Mouse (Mus musculus) limb, embryonic 11.5 days (tissue): ENCODE measurements around the gene Kprp. TPM values are rescaled to one million over a fixed set of nuclear protein-coding genes. Genes with fewer than 3 reads are reported as not detected.

ENCODE experiments used
- ATAC-seq: fragments of 200-750 bp; cut with Nextera tagmentation; 2 replicates; pipeline ENCODE4 v1.8.0; 2017; ENCODE audit warnings: low read depth; ENCODE audit not compliant: insufficient number of reproducible peaks, low FRiP score, low TSS enrichment
- DNase-seq: peaks from one replicate; pipeline ENCODE4 v3.0.0-alpha.2; 2015; ENCODE audit warnings: low spot score
- H3K27ac ChIP-seq: fragments of 300-500 bp; sonication (generic); replicated peaks from 2 replicates; pipeline ENCODE4 v1.5.1; 2014; ENCODE audit warnings: low read depth, mild to moderate bottlenecking, low read length
- H3K27me3 ChIP-seq: fragments of 300-500 bp; sonication (generic); 2 replicates; pipeline ENCODE4 v1.6.1; 2014; ENCODE audit warnings: mild to moderate bottlenecking, low read length, mixed read lengths; ENCODE audit not compliant: control insufficient read depth, insufficient read depth
- H3K36me3 ChIP-seq: fragments of 300-500 bp; sonication (generic); 2 replicates; pipeline ENCODE4 v1.6.1; 2014; ENCODE audit warnings: mild to moderate bottlenecking, low read length, moderate library complexity, mixed read lengths; ENCODE audit not compliant: control insufficient read depth, insufficient read depth
- H3K4me1 ChIP-seq: fragments of 300-500 bp; sonication (generic); 2 replicates; pipeline ENCODE4 v1.6.1; 2014; ENCODE audit warnings: low read length, mixed read lengths; ENCODE audit not compliant: control insufficient read depth, insufficient read depth
- H3K4me2 ChIP-seq: fragments of 300-500 bp; sonication (generic); 2 replicates; pipeline ENCODE4 v1.6.1; 2014; ENCODE audit warnings: low read depth, mild to moderate bottlenecking, moderate library complexity; ENCODE audit not compliant: severe bottlenecking
- H3K4me3 ChIP-seq: fragments of 300-500 bp; sonication (generic); 2 replicates; pipeline ENCODE4 v1.5.1; 2014; ENCODE audit warnings: low read depth, low read length
- H3K9ac ChIP-seq: fragments of 300-500 bp; sonication (generic); 2 replicates; pipeline ENCODE4 v1.6.1; 2014; ENCODE audit warnings: mild to moderate bottlenecking, low read length
- H3K9me3 ChIP-seq: fragments of 300-500 bp; sonication (generic); 2 replicates; pipeline ENCODE4 v1.6.1; 2016; ENCODE audit warnings: low read length; ENCODE audit not compliant: control insufficient read depth
- WGBS: fragments of 180-500 bp; shearing (Covaris S2); extraction: QIAGEN DNeasy Blood & Tissue Kit; methylation state at CpG from one replicate; pipeline ENCODE4 v1.1.7; 2014; 5-methylcytosine and 5-hydroxymethylcytosine counted together
- polyA plus RNA-seq: library from polyadenylated mRNA; unstranded; fragments of >200 nt; fragmentation: Nextera tagmentation; extraction: Ambion mirVana; gene quantifications from 2 replicates; pipeline ENCODE4 v1.2.1, GENCODE M21; 2014

Kprp gene
- polyA plus RNA-seq, 1 experiment from 2014 or later = not detected

DNA sequence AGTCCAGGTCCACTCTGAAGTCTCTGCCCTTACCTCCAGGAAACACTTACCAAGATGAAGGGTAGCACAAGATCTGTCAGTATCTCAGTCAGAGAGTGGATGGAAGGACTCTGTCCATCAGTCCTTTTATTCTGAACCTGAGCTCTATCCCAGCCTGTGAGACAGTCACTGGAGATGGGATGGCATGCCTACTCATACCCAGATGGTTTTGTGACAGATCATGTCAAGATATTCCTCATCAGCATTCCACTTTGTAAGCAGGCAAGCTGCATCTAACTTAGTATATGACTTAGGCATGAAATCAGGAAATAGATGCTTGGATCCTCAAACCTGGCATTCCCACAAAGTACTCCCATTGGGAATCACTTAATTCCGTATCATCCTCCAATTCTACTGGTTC is 48.2 kb downstream of the Kprp start, which contains the start of gene Lce1i:
TSS of gene Lce1i (minus strand) at position 101 of the 400 bp plus-strand sequence.
- ATAC-seq (no peak), DNase-seq (no peak)
- Histone ChIP-seq H3K36me3 (no peaks in the 10 kb centered on the region), H3K27ac (no peak within 1 kb of the TSS), H3K9ac (no peak within 1 kb of the TSS), H3K4me2 (no peak within 1 kb of the TSS), H3K9me3 (no peaks in the 10 kb centered on the region), H3K4me1 (no peaks in the 10 kb centered on the region), H3K27me3 (no peaks in the 10 kb centered on the region), H3K4me3 (no peak within 1 kb of the TSS)
- 88% methylated on average over 1 of the region's 1 CpGs for WGBS

Other genes starting within 250 kb of the Kprp start
- gene Smcp, start 238.2 kb downstream of the Kprp start, polyA plus RNA-seq = not detected in 2 replicates
- not detected in 2 replicates for gene 2210017I01Rik, start 219.8 kb downstream of the Kprp start, polyA plus RNA-seq
- not detected in 2 replicates for gene Lce6a, start 205.6 kb downstream of the Kprp start, polyA plus RNA-seq
- not detected in 2 replicates for gene Lce1a1, start 178.9 kb downstream of the Kprp start, polyA plus RNA-seq
- gene Lce1b, start 170.3 kb downstream of the Kprp start, polyA plus RNA-seq = not detected in 2 replicates
- not detected in 2 replicates for gene Lce1a2, start 156.9 kb downstream of the Kprp start, polyA plus RNA-seq
- not detected in 2 replicates for gene Lce1c, start 148.0 kb downstream of the Kprp start, polyA plus RNA-seq
- not detected in 2 replicates for gene Lce1d, start 140.0 kb downstream of the Kprp start, polyA plus RNA-seq
- not detected in 2 replicates for gene Lce1e, start 118.2 kb downstream of the Kprp start, polyA plus RNA-seq
- gene Lce1f, start 106.9 kb downstream of the Kprp start, polyA plus RNA-seq = not detected in 2 replicates
- gene Gm38119, start 88.2 kb downstream of the Kprp start, polyA plus RNA-seq = not detected in 2 replicates
- not detected in 2 replicates for gene Lce1g, start 74.9 kb downstream of the Kprp start, polyA plus RNA-seq
- not detected in 2 replicates for gene Lce1h, start 62.2 kb downstream of the Kprp start, polyA plus RNA-seq
- not detected in 2 replicates for gene Lce1i, start 48.3 kb downstream of the Kprp start, polyA plus RNA-seq
- not detected in 2 replicates for gene Lce1j, start 36.7 kb downstream of the Kprp start, polyA plus RNA-seq
- not detected in 2 replicates for gene Lce1k, start 19.4 kb downstream of the Kprp start, polyA plus RNA-seq
- not detected in 2 replicates for gene Lce1l, start 24.0 kb upstream of the Kprp start, polyA plus RNA-seq
- gene 2310050C09Rik, start 43.0 kb upstream of the Kprp start, polyA plus RNA-seq = not detected in 2 replicates
- gene Lce3a, start 99.0 kb upstream of the Kprp start, polyA plus RNA-seq = not detected in 2 replicates
- not detected in 2 replicates for gene Lce3b, start 105.7 kb upstream of the Kprp start, polyA plus RNA-seq
- gene Lce3c, start 117.2 kb upstream of the Kprp start, polyA plus RNA-seq = not detected in 2 replicates
- gene Lce3d, start 130.1 kb upstream of the Kprp start, polyA plus RNA-seq = not detected in 2 replicates
- gene Lce3e, start 139.8 kb upstream of the Kprp start, polyA plus RNA-seq = not detected in 2 replicates
- not detected in 2 replicates for gene Lce3f, start 165.0 kb upstream of the Kprp start, polyA plus RNA-seq
- not detected in 2 replicates for gene Crct1, start 188.4 kb upstream of the Kprp start, polyA plus RNA-seq
- gene Lce1m, start 191.8 kb upstream of the Kprp start, polyA plus RNA-seq = not detected in 2 replicates
- gene Gm4858, start 241.6 kb upstream of the Kprp start, polyA plus RNA-seq = not detected in 2 replicates